Mouse (Mus musculus) liver, adult 2 months (tissue): ENCODE results near the gene Dhdds.

Source experiments
- CTCF ChIP-seq: fragments of 200-500 bp; IDR thresholded peaks from 2 replicates; pipeline ENCODE4 v1.5.1; 2011; ENCODE audit warnings: low read depth, low read length, control low read depth
- POLR2A ChIP-seq: fragments of 200-500 bp; IDR thresholded peaks from 2 replicates; pipeline ENCODE4 v1.6.1; 2011; ENCODE audit warnings: low read length, control low read depth; ENCODE audit not compliant: insufficient read depth; ENCODE audit errors: extremely low read depth

DNA sequence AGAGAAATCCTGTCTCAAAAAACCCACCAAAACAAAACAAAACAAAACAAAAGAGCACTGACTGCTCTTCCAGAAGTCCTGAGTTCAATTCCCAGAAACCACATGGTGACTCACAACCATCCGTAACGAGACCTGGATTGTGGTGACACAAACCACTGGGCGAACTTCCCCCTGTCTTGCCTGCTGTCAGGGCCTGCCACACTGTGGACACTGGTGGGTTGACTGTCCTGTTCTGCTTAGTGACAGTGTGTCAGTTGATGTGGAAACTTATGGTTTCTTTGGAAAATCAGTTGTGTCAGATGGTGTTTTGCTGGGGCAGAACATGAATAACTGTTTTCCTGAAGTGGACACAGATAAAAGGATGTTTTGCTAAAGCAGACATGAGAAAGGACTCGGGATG, 58.0 kb downstream of the Dhdds start:
- TF ChIP-seq CTCF (no peak), POLR2A (no peak)
